Mouse (Mus musculus): Measurements from ENCODE around the gene Sowaha. TPM values are rescaled to one million over a fixed set of nuclear protein-coding genes. Genes with fewer than 3 reads are reported as not detected.
A peak's percentile ranks its signal among the peaks of the same experiment; 100 is the strongest.

The Sowaha gene
- polyA plus RNA-seq, 1 experiment from 2014 or later, result 0.77 TPM

DNA sequence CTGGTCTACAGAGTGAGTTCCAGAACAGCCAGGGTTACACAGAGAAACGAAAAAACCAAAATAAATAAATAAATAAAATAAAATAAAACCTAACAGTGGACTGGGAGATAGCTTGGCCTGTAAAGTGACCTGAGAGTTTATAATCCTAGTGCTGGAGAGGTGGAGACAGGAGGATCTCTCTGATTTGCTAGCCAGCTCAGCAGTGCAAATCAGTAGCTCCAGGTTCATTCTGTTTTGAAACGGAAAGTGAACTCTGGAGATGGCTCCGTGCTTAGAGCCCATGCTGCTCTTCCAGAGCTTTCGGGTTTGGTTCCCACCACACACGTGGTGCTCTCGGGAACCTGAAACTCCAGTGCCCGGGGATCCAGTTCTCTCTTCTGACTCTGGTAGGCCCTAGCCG is 32.1 kb downstream of the Sowaha start:
- no peaks in the 10 kb centered on the region for H3K36me3 ChIP-seq
- H3K4me2 ChIP-seq (replicated peaks), result no peak overlapping the region
- H3K9ac ChIP-seq (replicated peaks), result no peak overlapping the region
- no peak overlapping the region for H3K27ac ChIP-seq (replicated peaks)
- no peak overlapping the region for H3K4me3 ChIP-seq
- H3K9me3 ChIP-seq, result no peaks in the 10 kb centered on the region
- H3K27me3 ChIP-seq, result peaks cover 4% of the 10 kb centered on the region; the same call in 1 of the 2 replicates
- ATAC-seq (ENCODE audit: low FRiP score, low read depth), result no peak
- WGBS, result 88% methylated on average over 8 of the region's 8 CpGs
- no peaks in the 10 kb centered on the region for H3K4me1 ChIP-seq

DNA sequence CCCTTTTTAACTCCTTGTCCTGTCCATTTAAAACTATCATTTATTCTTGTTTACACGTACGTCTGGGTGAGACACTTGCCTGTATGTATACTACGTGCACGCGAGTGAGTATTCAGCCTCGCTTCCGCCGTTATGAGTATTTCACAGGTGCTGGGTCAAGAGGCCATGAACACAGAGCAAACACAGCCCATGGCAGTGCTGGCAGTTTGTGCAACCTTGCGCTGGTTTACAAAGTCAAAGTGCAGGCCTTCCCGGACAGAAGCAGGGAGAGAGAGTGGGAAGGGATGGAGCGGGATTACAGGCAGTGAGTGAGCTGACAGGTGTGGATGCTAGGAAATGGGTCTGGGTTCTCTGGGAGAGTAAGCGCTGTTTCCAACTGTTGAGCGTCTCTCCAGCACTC is 33.9 kb downstream of the Sowaha start:
- no peaks in the 10 kb centered on the region for H3K9me3 ChIP-seq
- H3K36me3 ChIP-seq, result no peaks in the 10 kb centered on the region
- no peaks in the 10 kb centered on the region; the same call in 1 of the 2 replicates for H3K27me3 ChIP-seq
- H3K4me1 ChIP-seq, result no peaks in the 10 kb centered on the region
- H3K4me2 ChIP-seq (replicated peaks), result no peak overlapping the region
- ATAC-seq (ENCODE audit: low FRiP score, low read depth), result no peak
- H3K9ac ChIP-seq (replicated peaks), result no peak overlapping the region
- H3K27ac ChIP-seq (replicated peaks), result no peak overlapping the region
- H3K4me3 ChIP-seq, result no peak overlapping the region
- 87% methylated on average over 13 of the region's 13 CpGs for WGBS

DNA sequence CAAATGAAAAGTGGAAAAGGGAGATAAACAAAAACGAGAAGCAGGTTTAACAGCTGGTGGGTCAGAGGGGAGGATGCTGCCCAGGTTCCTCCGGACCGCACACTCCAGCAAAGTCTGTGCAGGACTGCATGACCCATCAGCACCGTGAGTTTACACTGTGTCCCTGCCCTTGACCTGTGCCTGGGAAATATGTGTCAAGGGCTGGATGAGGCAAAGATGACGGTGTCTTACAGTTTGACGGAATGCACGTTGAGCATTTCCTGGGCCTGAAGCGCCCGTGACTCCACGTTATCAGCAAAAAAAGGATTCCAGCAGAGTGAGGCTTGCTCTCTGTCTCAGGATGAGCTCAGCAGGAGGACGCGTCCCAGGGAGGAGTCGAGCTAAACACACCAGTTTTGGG is 34.5 kb downstream of the Sowaha start:
- no peaks in the 10 kb centered on the region for H3K4me1 ChIP-seq
- no peaks in the 10 kb centered on the region; the same call in 1 of the 2 replicates for H3K27me3 ChIP-seq
- no peak overlapping the region for H3K4me2 ChIP-seq (replicated peaks)
- no peak overlapping the region for H3K4me3 ChIP-seq
- H3K9me3 ChIP-seq, result no peaks in the 10 kb centered on the region
- no peak overlapping the region for H3K27ac ChIP-seq (replicated peaks)
- H3K9ac ChIP-seq (replicated peaks), result no peak overlapping the region
- no peaks in the 10 kb centered on the region for H3K36me3 ChIP-seq
- no peak for ATAC-seq (ENCODE audit: low FRiP score, low read depth)
- WGBS, result 59% methylated on average over 13 of the region's 13 CpGs

DNA sequence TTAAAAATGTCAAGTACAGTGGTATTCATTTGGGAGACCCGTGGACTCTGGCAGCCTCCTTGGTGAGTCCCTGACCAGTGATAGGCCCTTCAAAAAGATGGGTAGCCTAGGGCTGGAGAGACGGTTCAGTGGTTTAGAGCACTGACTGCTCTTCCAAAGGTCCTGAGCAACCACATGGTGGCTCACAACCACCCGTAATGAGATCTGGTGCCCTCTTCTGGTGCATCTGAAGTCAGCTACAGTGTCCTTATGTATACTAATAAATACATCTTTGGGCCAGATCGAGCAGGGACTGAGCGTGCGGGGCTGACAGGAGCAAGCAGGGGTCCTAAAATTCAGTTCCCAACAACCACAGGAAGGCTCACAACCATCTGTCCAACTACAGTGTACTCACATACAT is 36.2 kb downstream of the Sowaha start:
- Histone ChIP-seq H3K4me2 (replicated peaks) (no peak overlapping the region), H3K4me3 (no peak overlapping the region), H3K27me3 (no peaks in the 10 kb centered on the region), H3K4me1 (no peaks in the 10 kb centered on the region), H3K9ac (replicated peaks) (no peak overlapping the region), H3K36me3 (no peaks in the 10 kb centered on the region), H3K27ac (replicated peaks) (no peak overlapping the region), H3K9me3 (no peaks in the 10 kb centered on the region)
- 44% methylated on average over 6 of the region's 6 CpGs for WGBS
- ATAC-seq (ENCODE audit: low FRiP score, low read depth), result no peak

DNA sequence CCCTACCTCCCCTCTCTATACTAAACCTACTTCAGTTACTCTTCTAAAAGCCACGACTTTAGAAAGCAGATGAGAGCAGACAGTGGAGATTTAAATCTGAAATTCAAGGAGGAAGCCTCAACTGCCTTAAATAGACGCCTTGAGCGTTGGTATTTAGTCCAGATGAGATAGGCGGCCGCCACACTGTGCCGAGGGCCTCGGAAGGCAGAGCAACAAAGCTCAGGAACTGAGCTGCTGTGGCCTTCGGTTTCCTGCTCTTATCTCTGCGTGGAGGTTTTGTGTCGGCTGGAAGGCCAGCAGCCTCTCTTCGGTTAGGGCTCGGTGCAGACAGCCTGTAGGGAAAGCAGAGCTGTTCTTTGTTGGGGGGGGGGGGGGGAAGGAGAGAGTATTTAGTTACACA is 38.2 kb downstream of the Sowaha start:
- no peak overlapping the region for H3K4me2 ChIP-seq (replicated peaks)
- ATAC-seq (ENCODE audit: low FRiP score, low read depth), result no peak
- WGBS, result 49% methylated on average over 12 of the region's 12 CpGs
- H3K4me1 ChIP-seq, result no peaks in the 10 kb centered on the region
- no peaks in the 10 kb centered on the region for H3K27me3 ChIP-seq
- no peaks in the 10 kb centered on the region for H3K36me3 ChIP-seq
- no peak overlapping the region for H3K4me3 ChIP-seq
- H3K27ac ChIP-seq (replicated peaks), result no peak overlapping the region
- H3K9me3 ChIP-seq, result no peaks in the 10 kb centered on the region
- H3K9ac ChIP-seq (replicated peaks), result no peak overlapping the region

DNA sequence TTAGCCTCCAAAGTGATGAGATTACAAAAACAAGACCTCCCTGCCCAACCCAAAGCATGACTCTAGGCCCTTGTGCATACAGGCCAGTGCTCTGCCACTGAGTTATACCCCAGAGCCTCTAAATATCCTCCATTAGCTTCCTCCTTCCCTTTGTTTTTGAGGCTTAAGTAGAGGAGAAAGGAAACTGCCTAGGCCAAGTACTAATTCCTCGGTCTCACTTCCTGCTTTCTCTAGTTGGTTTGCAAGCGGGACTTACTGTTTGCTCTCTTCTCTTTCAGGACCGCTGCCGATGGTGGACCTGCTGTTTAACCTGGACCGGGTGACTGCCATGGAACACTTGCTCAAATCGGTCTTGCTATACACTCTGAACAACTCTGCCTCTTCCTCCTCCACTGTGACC is 43.7 kb downstream of the Sowaha start:
- no peak overlapping the region for H3K4me3 ChIP-seq
- H3K4me2 ChIP-seq (replicated peaks), result no peak overlapping the region
- no peaks in the 10 kb centered on the region for H3K9me3 ChIP-seq
- ATAC-seq (ENCODE audit: low FRiP score, low read depth), result no peak
- no peak overlapping the region for H3K27ac ChIP-seq (replicated peaks)
- 89% methylated on average over 6 of the region's 6 CpGs for WGBS
- H3K4me1 ChIP-seq, result peaks cover 3% of the 10 kb centered on the region
- no peak overlapping the region for H3K9ac ChIP-seq (replicated peaks)
- no peaks in the 10 kb centered on the region for H3K27me3 ChIP-seq
- no peaks in the 10 kb centered on the region for H3K36me3 ChIP-seq

DNA sequence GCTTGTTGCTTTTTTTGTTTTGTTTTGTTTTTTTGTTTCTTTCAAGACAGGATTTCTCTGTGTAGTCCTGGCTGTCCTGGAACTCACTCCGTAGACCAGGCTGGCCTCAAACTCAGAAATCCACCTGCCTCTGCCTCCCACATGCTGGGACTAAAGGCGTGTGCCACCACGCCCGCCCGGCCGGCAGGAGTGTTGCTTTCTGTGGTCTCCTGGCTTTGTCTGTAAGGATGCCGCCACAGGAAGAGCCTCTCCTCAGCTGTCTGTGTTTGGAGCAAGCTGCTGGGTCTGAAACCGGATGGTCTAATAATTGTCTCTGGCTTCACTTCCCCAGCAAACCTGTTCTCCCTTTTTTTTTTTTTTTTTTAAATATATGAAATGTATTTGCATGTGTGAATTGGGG is 44.6 kb downstream of the Sowaha start:
- Histone ChIP-seq H3K9ac (replicated peaks) (no peak overlapping the region), H3K4me1 (peaks cover 5% of the 10 kb centered on the region), H3K36me3 (no peaks in the 10 kb centered on the region), H3K27ac (replicated peaks) (no peak overlapping the region), H3K27me3 (no peaks in the 10 kb centered on the region), H3K9me3 (no peaks in the 10 kb centered on the region), H3K4me2 (replicated peaks) (no peak overlapping the region), H3K4me3 (no peak overlapping the region)
- WGBS, result 87% methylated on average over 8 of the region's 8 CpGs
- no peak for ATAC-seq (ENCODE audit: low FRiP score, low read depth)

DNA sequence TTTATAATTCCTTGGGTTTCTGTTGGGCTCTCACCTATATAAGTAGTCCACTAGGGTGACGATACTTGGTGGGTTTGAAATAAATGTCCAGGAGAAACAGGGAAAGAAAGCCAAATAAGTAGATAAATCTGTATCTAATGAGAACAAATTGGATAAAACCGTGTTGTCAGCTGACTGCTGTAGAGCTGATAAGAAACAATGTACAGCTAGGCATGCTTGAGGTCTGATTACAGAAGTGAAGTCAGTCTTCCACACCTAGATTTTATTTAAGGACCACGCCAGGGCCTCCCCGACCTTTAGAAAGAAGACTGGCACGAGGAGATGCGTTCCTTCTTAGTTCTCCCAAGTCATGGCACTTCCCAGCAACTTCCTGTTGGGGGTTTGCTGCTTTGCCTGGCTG is 47.0 kb downstream of the Sowaha start:
- Histone ChIP-seq H3K4me3 (no peak overlapping the region), H3K4me2 (replicated peaks) (no peak overlapping the region), H3K27ac (replicated peaks) (no peak overlapping the region), H3K4me1 (peaks cover 15% of the 10 kb centered on the region), H3K9ac (replicated peaks) (no peak overlapping the region), H3K9me3 (no peaks in the 10 kb centered on the region), H3K27me3 (no peaks in the 10 kb centered on the region), H3K36me3 (peaks cover 8% of the 10 kb centered on the region)
- no peak for ATAC-seq (ENCODE audit: low FRiP score, low read depth)
- 74% methylated on average over 6 of the region's 6 CpGs for WGBS

DNA sequence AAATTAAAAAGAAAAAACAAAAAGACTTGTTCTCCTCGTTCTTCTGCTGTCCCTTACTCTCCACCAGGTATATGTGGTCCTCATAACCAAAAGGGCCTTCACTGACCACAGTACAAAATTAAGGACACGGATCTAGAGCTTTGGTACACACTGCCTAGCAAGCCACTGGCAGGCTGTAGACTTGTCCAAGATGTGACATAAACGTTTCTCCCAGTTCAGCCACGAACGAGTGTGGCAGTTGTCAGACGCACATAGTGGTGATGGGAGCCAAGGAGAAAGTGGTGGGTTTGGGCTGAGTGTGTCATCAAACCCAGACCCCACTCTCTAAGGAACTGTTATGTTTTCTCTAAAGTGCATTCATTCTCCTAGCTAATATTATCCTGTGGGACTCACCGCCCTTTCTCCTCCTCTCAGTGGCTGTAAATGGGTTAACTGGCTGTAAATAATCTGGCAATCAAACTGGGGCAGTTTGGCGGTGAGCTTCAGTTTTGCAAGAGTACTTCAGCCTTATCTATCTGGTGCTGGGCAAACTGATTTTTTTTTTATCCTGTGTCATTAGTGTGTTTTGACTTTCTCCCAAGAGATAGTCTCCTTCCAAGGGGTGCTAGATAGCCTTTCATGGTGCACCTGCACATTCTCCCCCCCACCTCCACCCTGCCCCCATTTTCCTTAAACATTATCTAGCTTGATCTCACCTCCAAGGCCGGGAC is 48.6 kb downstream of the Sowaha start:
- Histone ChIP-seq H3K4me3 (peak overlapping the region; percentile 82), H3K4me2 (replicated peaks) (peak overlapping the region; percentile 91), H3K27ac (replicated peaks) (peak overlapping the region; percentile 5; the same call in 1 of the 2 replicates), H3K36me3 (peaks cover 10% of the 10 kb centered on the region), H3K9me3 (no peaks in the 10 kb centered on the region), H3K27me3 (no peaks in the 10 kb centered on the region), H3K4me1 (peaks cover 15% of the 10 kb centered on the region), H3K9ac (replicated peaks) (peak overlapping the region; percentile 12; the same call in 1 of the 2 replicates)
- ATAC-seq (ENCODE audit: low FRiP score, low read depth), result no peak; the same call in 1 of the 2 replicates
- WGBS, result 19% methylated on average over 9 of the region's 9 CpGs

DNA sequence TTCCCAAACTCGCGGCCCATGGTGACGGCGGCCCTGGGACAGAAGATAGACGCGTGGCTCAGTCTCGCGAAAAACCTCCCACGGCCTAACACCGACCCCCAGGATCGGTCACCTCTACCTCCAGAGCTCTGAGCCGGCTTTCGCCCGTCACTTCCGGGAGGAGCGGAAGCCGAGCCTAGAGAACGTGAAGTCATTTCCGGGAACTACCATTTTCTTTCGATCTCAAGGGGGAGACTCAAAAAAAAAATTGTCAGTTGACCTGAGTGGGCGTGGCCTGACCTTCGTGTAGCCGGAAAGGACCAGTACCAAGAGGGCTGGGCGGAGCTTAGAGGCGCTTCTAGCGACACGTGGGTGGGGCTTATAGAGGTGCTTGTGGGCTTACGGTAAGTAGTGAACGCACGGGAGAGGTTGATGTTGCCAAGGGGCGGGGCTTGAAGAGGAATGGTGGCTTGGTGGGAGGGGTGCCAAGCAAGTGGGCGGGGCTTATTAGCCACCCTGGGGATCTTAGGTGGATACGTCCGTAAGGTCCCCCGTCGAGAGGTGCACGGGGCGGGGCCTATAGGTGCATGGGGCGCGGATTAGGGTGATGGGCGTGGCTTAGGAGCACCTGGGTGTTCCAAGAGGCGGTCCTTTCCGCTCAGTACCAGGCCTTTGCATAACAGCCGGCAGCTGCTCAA is 49.3 kb downstream of the Sowaha start, which contains the start of the genes Uqcrq and Gdf9:
Gene Uqcrq, minus strand, starts transcription at position 162 of the 677 bp plus-strand sequence.
Gene Gdf9, plus strand, starts transcription at position 354 of the 677 bp plus-strand sequence.
- Histone ChIP-seq H3K27ac (replicated peaks) (peak within 1 kb of the TSS; percentile 67), H3K27me3 (no peaks in the 10 kb centered on the region), H3K9ac (replicated peaks) (peak within 1 kb of the TSS; percentile 85), H3K4me1 (peaks cover 15% of the 10 kb centered on the region), H3K36me3 (peaks cover 10% of the 10 kb centered on the region), H3K4me2 (replicated peaks) (peak within 1 kb of the TSS; percentile 91), H3K9me3 (no peaks in the 10 kb centered on the region), H3K4me3 (peak within 1 kb of the TSS; percentile 82)
- under 1% methylated on average over 44 of the region's 44 CpGs for WGBS
- peak; percentile 95 for ATAC-seq (ENCODE audit: low FRiP score, low read depth)

DNA sequence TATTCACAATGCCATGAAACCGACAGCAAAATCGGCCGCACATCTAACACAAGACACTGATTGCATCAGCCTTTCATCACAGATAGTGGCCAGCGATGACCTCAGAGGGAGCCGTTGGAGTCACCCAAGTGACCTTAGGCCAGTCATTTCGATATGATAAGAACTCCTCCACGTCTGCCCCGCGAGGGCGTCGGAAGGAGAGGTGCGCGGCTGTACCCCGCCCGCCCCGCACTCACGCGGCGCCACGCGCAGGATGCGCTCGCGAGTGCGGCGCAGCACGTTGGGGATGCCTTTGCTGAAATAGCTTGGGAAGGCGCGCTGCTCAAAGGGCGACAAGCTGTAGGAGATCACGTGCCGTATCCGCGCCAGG is 49.8 kb downstream of the Sowaha start:
- Histone ChIP-seq H3K27ac (replicated peaks) (peak overlapping the region; percentile 67), H3K36me3 (peaks cover 10% of the 10 kb centered on the region), H3K4me2 (replicated peaks) (peak overlapping the region; percentile 91), H3K9ac (replicated peaks) (peak overlapping the region; percentile 85), H3K9me3 (no peaks in the 10 kb centered on the region), H3K27me3 (no peaks in the 10 kb centered on the region), H3K4me1 (peaks cover 15% of the 10 kb centered on the region), H3K4me3 (peak overlapping the region; percentile 82)
- ATAC-seq (ENCODE audit: low FRiP score, low read depth), result peak; percentile 53; the same call in 1 of the 2 replicates
- under 1% methylated on average over 34 of the region's 34 CpGs for WGBS

DNA sequence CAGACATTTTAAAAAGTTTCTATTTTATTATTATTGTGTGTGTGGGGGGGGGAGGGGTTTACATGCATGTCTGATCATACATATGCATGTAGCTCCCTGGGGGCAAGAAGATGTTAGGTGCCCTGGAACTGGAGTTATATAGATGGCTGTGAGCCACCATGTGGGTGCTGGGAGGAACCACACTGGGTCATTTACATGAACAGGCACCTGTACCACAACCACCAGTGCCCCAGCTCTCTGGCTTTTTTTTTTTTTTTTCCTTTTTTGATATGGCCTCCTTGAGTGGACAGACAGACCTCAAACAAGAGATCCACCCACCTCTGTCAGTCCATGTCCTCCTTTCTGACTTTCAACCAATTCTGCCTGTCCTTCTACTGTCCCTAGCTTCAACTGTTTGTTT is 50.9 kb downstream of the Sowaha start:
- Histone ChIP-seq H3K36me3 (peaks cover 10% of the 10 kb centered on the region), H3K9ac (replicated peaks) (no peak overlapping the region), H3K27ac (replicated peaks) (no peak overlapping the region), H3K9me3 (no peaks in the 10 kb centered on the region), H3K4me2 (replicated peaks) (peak overlapping the region; percentile 91), H3K27me3 (no peaks in the 10 kb centered on the region), H3K4me1 (peaks cover 15% of the 10 kb centered on the region), H3K4me3 (peak overlapping the region; percentile 82)
- ATAC-seq (ENCODE audit: low FRiP score, low read depth), result no peak

Data from midbrain, embryonic 12.5 days (tissue).